Mouse (Mus musculus): Measurements from ENCODE around the gene Shf.

GRCm38 (mm10) chr2:122381329-122382103, 12.6 kb upstream of the Shf start:
- TF ChIP-seq POLR2A (IDR thresholded peaks at IDR 0.05; ENCODE audit: borderline replicate concordance, control insufficient read depth, low read depth, low read length), result no peak
- TF ChIP-seq CTCF (IDR thresholded peaks at IDR 0.05; ENCODE audit: control insufficient read depth, insufficient read depth, low read length), result no peak

All from bone marrow, adult 2 months (tissue).